8 mouse cellular contexts compared by ENCODE assay signal in genomic region chr11:3289803-3290639, GRCm38 (mm10). TPM values are rescaled to one million over a fixed set of nuclear protein-coding genes. Genes with fewer than 3 reads are reported as not detected.
DNase-seq lines count a peak whose midpoint lies in the region; ATAC-seq and TF ChIP-seq lines count a peak whose summit lies in the region.

No protein-coding gene starts in this region.

- no peaks in the 10 kb centered on the region for H3K9me3 ChIP-seq in E14TG2a.4 (ENCODE audit: low read length)
- H3K9me3 ChIP-seq in forebrain, embryonic 10.5 days: 0 out of 2 replicates have a peak, but pooled peaks cover 6% of the 10 kb centered on the region
- H3K9me3 ChIP-seq in neural tube, embryonic 15.5 days (replicated peaks): no peaks in the 10 kb centered on the region

- under 1% methylated on average over 91 of the region's 92 CpGs for WGBS in forebrain, embryonic 10.5 days
- WGBS in lung, adult 2 months: under 1% methylated on average over 87 of the region's 92 CpGs
- WGBS in neural tube, embryonic 15.5 days: under 1% methylated on average over 71 of the region's 92 CpGs

- peak overlapping the region; percentile 100 for H3K27ac ChIP-seq in forebrain, embryonic 10.5 days
- peak overlapping the region; percentile 100 for H3K27ac ChIP-seq in neural tube, embryonic 15.5 days (replicated peaks)

- peak; percentile 63; the same call in 1 of the 2 replicates for TF ChIP-seq POLR2A in lung, adult 2 months (IDR thresholded peaks at IDR 0.05; ENCODE audit: borderline replicate concordance, extremely low read depth, low read depth, low read length)

- H3K27me3 ChIP-seq in E14TG2a.4 (ENCODE audit: insufficient read depth, low read length): no peaks in the 10 kb centered on the region
- no peaks in the 10 kb centered on the region for H3K27me3 ChIP-seq in forebrain, embryonic 10.5 days (ENCODE audit: poor library complexity, severe bottlenecking)
- H3K27me3 ChIP-seq in neural tube, embryonic 15.5 days (replicated peaks): no peaks in the 10 kb centered on the region

- H3K4me3 ChIP-seq in E14TG2a.4 (replicated peaks; ENCODE audit: low read length): peak overlapping the region; percentile 94
- H3K4me3 ChIP-seq in forebrain, embryonic 10.5 days: peak overlapping the region; percentile 95
- H3K4me3 ChIP-seq in lung, adult 2 months (replicated peaks; ENCODE audit: extremely low read depth, low read depth, low read length): peak overlapping the region; percentile 83
- peak overlapping the region; percentile 85 for H3K4me3 ChIP-seq in neural tube, embryonic 15.5 days (replicated peaks)

- intact Hi-C loops in heart, postnatal 10 days (cut with DNase I): loop anchor here (1.0 kb wide), 1 partner anchor 24 kb away; the partner anchor contains the start of gene Drg1

- H3K36me3 ChIP-seq in E14TG2a.4 (ENCODE audit: insufficient read depth, low read length): peaks cover 36% of the 10 kb centered on the region
- H3K36me3 ChIP-seq in forebrain, embryonic 10.5 days (replicated peaks): peaks cover 36% of the 10 kb centered on the region
- H3K36me3 ChIP-seq in neural tube, embryonic 15.5 days: peaks cover 15% of the 10 kb centered on the region; the same call in 1 of the 2 replicates

- H3K4me2 ChIP-seq in neural tube, embryonic 15.5 days: peak overlapping the region; percentile 93

- peaks cover 39% of the 10 kb centered on the region for H3K4me1 ChIP-seq in E14TG2a.4 (replicated peaks; ENCODE audit: low read depth, low read length)
- H3K4me1 ChIP-seq in forebrain, embryonic 10.5 days: peaks cover 51% of the 10 kb centered on the region
- peaks cover 19% of the 10 kb centered on the region for H3K4me1 ChIP-seq in lung, adult 2 months (ENCODE audit: control insufficient read depth, insufficient read depth, low read length)
- H3K4me1 ChIP-seq in neural tube, embryonic 15.5 days: peaks cover 63% of the 10 kb centered on the region

- peak; percentile 36 for DNase-seq in c-Kit-negative CD71-positive TER-119-positive erythroid progenitor cells, embryonic 14.5 days (ENCODE audit: low read depth, low spot score)
- DNase-seq in forebrain, embryonic 10.5 days (ENCODE audit: extremely low spot score, low spot score): no peak
- peak; percentile 88 to 91 for DNase-seq in heart, postnatal 10 days
- peak; percentile 88 to 94 for DNase-seq in kidney, postnatal 4 days
- DNase-seq in lung, adult 2 months: peak; percentile 83
- peak; percentile 88 for DNase-seq in testis, postnatal 10 days (ENCODE audit: low spot score)

- no peak; the same call in 1 of the 2 replicates for TF ChIP-seq CTCF in E14TG2a.4 (conservative IDR thresholded peaks at IDR 0.05; ENCODE audit: low read length)
- TF ChIP-seq CTCF in lung, adult 2 months (IDR thresholded peaks at IDR 0.05; ENCODE audit: insufficient read depth, low read length): peak; percentile 46; the same call in 1 of the 2 replicates

- peak overlapping the region; percentile 96 for H3K9ac ChIP-seq in neural tube, embryonic 15.5 days (replicated peaks)

- ATAC-seq in neural tube, embryonic 15.5 days (ENCODE audit: low FRiP score): peak; percentile 67

RNA-seq across cellular contexts. Expression of gene Patz1, which starts 1.3 kb away (rescaled TPM):
- 96.7 and 111 TPM in 2 replicates for polyA plus RNA-seq in forebrain, embryonic 10.5 days (2016; fragmentation: Nextera tagmentation; extraction: Ambion mirVana)
- 10 to 100 TPM; 34.9 to 38.5 TPM for total RNA-seq in heart, postnatal 10 days (2021)
- polyA plus RNA-seq in lung, adult 2 months (2012; rRNA removed): 40.3 and 50.9 TPM in 2 replicates
- polyA plus RNA-seq in neural tube, embryonic 15.5 days (2015; fragmentation: Nextera tagmentation; extraction: Ambion mirVana): 39.5 and 49.2 TPM in 2 replicates

RNA-seq across cellular contexts. Expression of gene Drg1, which starts 23.8 kb away (rescaled TPM):
- 335 and 338 TPM in 2 replicates for polyA plus RNA-seq in forebrain, embryonic 10.5 days (2016; fragmentation: Nextera tagmentation; extraction: Ambion mirVana)
- total RNA-seq in heart, postnatal 10 days (2021): 10 to 100 TPM; 72.2 to 78.9 TPM
- polyA plus RNA-seq in lung, adult 2 months (2012; rRNA removed): 20.1 and 21.5 TPM in 2 replicates
- 194 and 208 TPM in 2 replicates for polyA plus RNA-seq in neural tube, embryonic 15.5 days (2015; fragmentation: Nextera tagmentation; extraction: Ambion mirVana)

RNA-seq across cellular contexts. Expression of gene Pik3ip1, which starts 40.2 kb away (rescaled TPM):
- 5.6 and 6.2 TPM in 2 replicates for polyA plus RNA-seq in forebrain, embryonic 10.5 days (2016; fragmentation: Nextera tagmentation; extraction: Ambion mirVana)
- total RNA-seq in heart, postnatal 10 days (2021): 10 to 100 TPM; 25.2 to 31.0 TPM
- polyA plus RNA-seq in lung, adult 2 months (2012; rRNA removed): 23.2 and 38.3 TPM in 2 replicates
- polyA plus RNA-seq in neural tube, embryonic 15.5 days (2015; fragmentation: Nextera tagmentation; extraction: Ambion mirVana): 28.7 and 35.3 TPM in 2 replicates
